Mouse (Mus musculus): Measurements from ENCODE around the gene Pts. TPM values are rescaled to one million over a fixed set of nuclear protein-coding genes. Genes with fewer than 3 reads are reported as not detected.

Gene Pts
- total and polyA plus RNA-seq, 3 experiments, result 24.6 TPM; not detected in 1

- no peak for DNase-seq (ENCODE audit: low read depth, low spot score)
- peaks cover 2 to 12% of the 10 kb centered on the region in 2 experiments; a peak in 2 of 4 replicates for H3K4me1 ChIP-seq (ENCODE audit: control insufficient read depth in 1 of 2, insufficient read depth in 2 of 2, low read length in 2 of 2)
These were observed 53.2 kb downstream of the Pts start for GRCm38 (mm10) chr9:50475318-50475717.

More at GRCm38 (mm10) chr9:50475318-50475717, 53.2 kb downstream of the Pts start:
- Histone ChIP-seq H3K9ac (ENCODE audit: control insufficient read depth, low read depth, low read length, poor library complexity, severe bottlenecking) (no peak overlapping the region), H3K27ac (ENCODE audit: control insufficient read depth, low read depth, low read length) (no peak overlapping the region), H3K79me2 (ENCODE audit: control insufficient read depth, insufficient read depth, low read length, poor library complexity) (no peaks in the 10 kb centered on the region), H3K27me3 (ENCODE audit: control insufficient read depth in 1 of 2, insufficient read depth in 2 of 2, low read length in 2 of 2) (no peaks in the 10 kb centered on the region), H3K36me3 (ENCODE audit: control insufficient read depth in 1 of 2, insufficient read depth in 2 of 2, low read length in 2 of 2) (peaks cover 0 to 9% of the 10 kb centered on the region in 2 experiments; a peak in 2 of 4 replicates), H3K9me3 (replicated peaks; ENCODE audit: insufficient read depth, low read length) (no peaks in the 10 kb centered on the region), H3K4me3 (ENCODE audit: control insufficient read depth in 1 of 2, insufficient read depth in 1 of 2, low read depth in 2 of 2, low read length in 2 of 2) (no peak overlapping the region)
- TF ChIP-seq GABPA (IDR thresholded peaks at IDR 0.05; ENCODE audit: low read depth, low read length), result no peak
- TF ChIP-seq ZMIZ1 (IDR thresholded peaks at IDR 0.05; ENCODE audit: low read depth, low read length), result no peak
- TF ChIP-seq MAX (IDR thresholded peaks at IDR 0.05; ENCODE audit: low read length), result no peak
- TF ChIP-seq MYB (IDR thresholded peaks at IDR 0.05; ENCODE audit: low read depth, low read length), result no peak
- no peak for TF ChIP-seq GATA1 (IDR thresholded peaks at IDR 0.05; ENCODE audit: low read depth, low read length)
- no peak for TF ChIP-seq POLR2A (IDR thresholded peaks at IDR 0.05; ENCODE audit: control insufficient read depth in 1 of 2, insufficient read depth in 1 of 2, low read depth in 1 of 2, low read length in 2 of 2, poor library complexity in 1 of 2)
- TF ChIP-seq EP300 (IDR thresholded peaks at IDR 0.05; ENCODE audit: low read depth in 1 of 2, low read length in 2 of 2), result no peak
- TF ChIP-seq POLR2AphosphoS2 (IDR thresholded peaks at IDR 0.05; ENCODE audit: low read length), result no peak
- no peak for TF ChIP-seq USF2 (IDR thresholded peaks at IDR 0.05; ENCODE audit: borderline replicate concordance in 1 of 2, insufficient read depth in 1 of 2, low read depth in 1 of 2, low read length in 2 of 2)
- TF ChIP-seq CHD2 (IDR thresholded peaks at IDR 0.05; ENCODE audit: low read length), result no peak
- TF ChIP-seq CTCF (IDR thresholded peaks at IDR 0.05 in 2 of 3, conservative IDR thresholded peaks at IDR 0.05 in 1 of 3; ENCODE audit: control insufficient read depth in 1 of 3, insufficient read depth in 1 of 3, low read depth in 2 of 3, low read length in 3 of 3, poor library complexity in 1 of 3, severe bottlenecking in 1 of 3), result no peak

Other genes starting within 250 kb of the Pts start
- gene Rpl10-ps3, start 183.8 kb downstream of the Pts start, total RNA-seq (2012; rRNA removed), result 202 and 355 TPM in 2 replicates
- 1,000 to 10,000 TPM in 1 of 2 experiments, 100 to 1,000 TPM in 1; 196 to 2,425 TPM for gene Rpl10-ps3, start 183.8 kb downstream of the Pts start, polyA plus RNA-seq (2012; ENCODE audit: insufficient read depth in 1 of 2, insufficient read length in 2 of 2, low read depth in 1 of 2, low replicate concordance in 2 of 2, missing spikeins in 1 of 2)
- gene Plet1, start 34.2 kb downstream of the Pts start, total RNA-seq (2012; rRNA removed), result 0.12 and 0.16 TPM in 2 replicates
- gene Plet1, start 34.2 kb downstream of the Pts start, polyA plus RNA-seq (2012; ENCODE audit: insufficient read depth in 1 of 2, insufficient read length in 2 of 2, low read depth in 1 of 2, low replicate concordance in 2 of 2, missing spikeins in 1 of 2), result under 1 TPM in 1 of 2 experiments, not detected in 1; 0.81 TPM
- gene Il18, start 26.1 kb upstream of the Pts start, total RNA-seq (2012; rRNA removed), result not detected in 2 replicates
- gene Il18, start 26.1 kb upstream of the Pts start, polyA plus RNA-seq (2012; ENCODE audit: insufficient read depth in 1 of 2, insufficient read length in 2 of 2, low read depth in 1 of 2, low replicate concordance in 2 of 2, missing spikeins in 1 of 2), result not detected
- 0.07 TPM in 1 of 2 replicates, not detected in the other for gene Bco2, start 26.5 kb upstream of the Pts start, total RNA-seq (2012; rRNA removed)
- gene Bco2, start 26.5 kb upstream of the Pts start, polyA plus RNA-seq (2012; ENCODE audit: insufficient read depth in 1 of 2, insufficient read length in 2 of 2, low read depth in 1 of 2, low replicate concordance in 2 of 2, missing spikeins in 1 of 2), result under 1 TPM in 1 of 2 experiments, not detected in 1; 0.07 TPM
- gene Tex12, start 32.6 kb upstream of the Pts start, total RNA-seq (2012; rRNA removed), result not detected in 2 replicates
- gene Tex12, start 32.6 kb upstream of the Pts start, polyA plus RNA-seq (2012; ENCODE audit: insufficient read depth in 1 of 2, insufficient read length in 2 of 2, low read depth in 1 of 2, low replicate concordance in 2 of 2, missing spikeins in 1 of 2), result not detected
- gene Sdhd, start 75.1 kb upstream of the Pts start, total RNA-seq (2012; rRNA removed), result 312 and 340 TPM in 2 replicates
- 100 to 1,000 TPM in 1 of 2 experiments, not detected in 1; 375 TPM for gene Sdhd, start 75.1 kb upstream of the Pts start, polyA plus RNA-seq (2012; ENCODE audit: insufficient read depth in 1 of 2, insufficient read length in 2 of 2, low read depth in 1 of 2, low replicate concordance in 2 of 2, missing spikeins in 1 of 2)
- gene Timm8b, start 75.2 kb upstream of the Pts start, total RNA-seq (2012; rRNA removed), result 227 and 247 TPM in 2 replicates
- 100 to 1,000 TPM in 1 of 2 experiments, not detected in 1; 129 TPM for gene Timm8b, start 75.2 kb upstream of the Pts start, polyA plus RNA-seq (2012; ENCODE audit: insufficient read depth in 1 of 2, insufficient read length in 2 of 2, low read depth in 1 of 2, low replicate concordance in 2 of 2, missing spikeins in 1 of 2)
- gene Pih1d2, start 88.6 kb upstream of the Pts start, total RNA-seq (2012; rRNA removed), result 4.9 and 5.3 TPM in 2 replicates
- 1 to 10 TPM in 1 of 2 experiments, not detected in 1; 4.6 TPM for gene Pih1d2, start 88.6 kb upstream of the Pts start, polyA plus RNA-seq (2012; ENCODE audit: insufficient read depth in 1 of 2, insufficient read length in 2 of 2, low read depth in 1 of 2, low replicate concordance in 2 of 2, missing spikeins in 1 of 2)
- 8.7 and 10.4 TPM in 2 replicates for gene Nkapd1, start 88.7 kb upstream of the Pts start, total RNA-seq (2012; rRNA removed)
- 10 to 100 TPM in 1 of 2 experiments, not detected in 1; 20.2 TPM for gene Nkapd1, start 88.7 kb upstream of the Pts start, polyA plus RNA-seq (2012; ENCODE audit: insufficient read depth in 1 of 2, insufficient read length in 2 of 2, low read depth in 1 of 2, low replicate concordance in 2 of 2, missing spikeins in 1 of 2)
- 52.2 and 71.7 TPM in 2 replicates for gene Dlat, start 131.1 kb upstream of the Pts start, total RNA-seq (2012; rRNA removed)
- gene Dlat, start 131.1 kb upstream of the Pts start, polyA plus RNA-seq (2012; ENCODE audit: insufficient read depth in 1 of 2, insufficient read length in 2 of 2, low read depth in 1 of 2, low replicate concordance in 2 of 2, missing spikeins in 1 of 2), result 10 to 100 TPM in 1 of 2 experiments, not detected in 1; 77.4 TPM
- gene Dixdc1, start 210.8 kb upstream of the Pts start, total RNA-seq (2012; rRNA removed), result not detected in 2 replicates
- gene Dixdc1, start 210.8 kb upstream of the Pts start, polyA plus RNA-seq (2012; ENCODE audit: insufficient read depth in 1 of 2, insufficient read length in 2 of 2, low read depth in 1 of 2, low replicate concordance in 2 of 2, missing spikeins in 1 of 2), result under 1 TPM in 1 of 2 experiments, not detected in 1; 0.07 TPM
- not detected in 2 replicates for gene 2310030G06Rik, start 217.8 kb upstream of the Pts start, total RNA-seq (2012; rRNA removed)
- gene 2310030G06Rik, start 217.8 kb upstream of the Pts start, polyA plus RNA-seq (2012; ENCODE audit: insufficient read depth in 1 of 2, insufficient read length in 2 of 2, low read depth in 1 of 2, low replicate concordance in 2 of 2, missing spikeins in 1 of 2), result not detected
- not detected in 2 replicates for gene Cryab, start 222.6 kb upstream of the Pts start, total RNA-seq (2012; rRNA removed)
- not detected for gene Cryab, start 222.6 kb upstream of the Pts start, polyA plus RNA-seq (2012; ENCODE audit: insufficient read depth in 1 of 2, insufficient read length in 2 of 2, low read depth in 1 of 2, low replicate concordance in 2 of 2, missing spikeins in 1 of 2)
- gene Hspb2, start 223.6 kb upstream of the Pts start, total RNA-seq (2012; rRNA removed), result not detected in 2 replicates
- gene Hspb2, start 223.6 kb upstream of the Pts start, polyA plus RNA-seq (2012; ENCODE audit: insufficient read depth in 1 of 2, insufficient read length in 2 of 2, low read depth in 1 of 2, low replicate concordance in 2 of 2, missing spikeins in 1 of 2), result not detected
- gene Fdxacb1, start 239.5 kb upstream of the Pts start, total RNA-seq (2012; rRNA removed), result 6.1 and 6.5 TPM in 2 replicates
- gene Fdxacb1, start 239.5 kb upstream of the Pts start, polyA plus RNA-seq (2012; ENCODE audit: insufficient read depth in 1 of 2, insufficient read length in 2 of 2, low read depth in 1 of 2, low replicate concordance in 2 of 2, missing spikeins in 1 of 2), result 1 to 10 TPM in 1 of 2 experiments, not detected in 1; 9.7 TPM
- 23.3 and 24.0 TPM in 2 replicates for gene Alg9, start 246.3 kb upstream of the Pts start, total RNA-seq (2012; rRNA removed)
- 10 to 100 TPM in 1 of 2 experiments, not detected in 1; 46.7 TPM for gene Alg9, start 246.3 kb upstream of the Pts start, polyA plus RNA-seq (2012; ENCODE audit: insufficient read depth in 1 of 2, insufficient read length in 2 of 2, low read depth in 1 of 2, low replicate concordance in 2 of 2, missing spikeins in 1 of 2)
- gene 1110032A03Rik, start 246.8 kb upstream of the Pts start, total RNA-seq (2012; rRNA removed), result 7.1 and 9.2 TPM in 2 replicates
- gene 1110032A03Rik, start 246.8 kb upstream of the Pts start, polyA plus RNA-seq (2012; ENCODE audit: insufficient read depth in 1 of 2, insufficient read length in 2 of 2, low read depth in 1 of 2, low replicate concordance in 2 of 2, missing spikeins in 1 of 2), result 10 to 100 TPM in 1 of 2 experiments, not detected in 1; 12.8 TPM

Measured in MEL (cell line).